Comparison of ENCODE assay signal across 19 mouse cellular contexts in the genomic region with DNA sequence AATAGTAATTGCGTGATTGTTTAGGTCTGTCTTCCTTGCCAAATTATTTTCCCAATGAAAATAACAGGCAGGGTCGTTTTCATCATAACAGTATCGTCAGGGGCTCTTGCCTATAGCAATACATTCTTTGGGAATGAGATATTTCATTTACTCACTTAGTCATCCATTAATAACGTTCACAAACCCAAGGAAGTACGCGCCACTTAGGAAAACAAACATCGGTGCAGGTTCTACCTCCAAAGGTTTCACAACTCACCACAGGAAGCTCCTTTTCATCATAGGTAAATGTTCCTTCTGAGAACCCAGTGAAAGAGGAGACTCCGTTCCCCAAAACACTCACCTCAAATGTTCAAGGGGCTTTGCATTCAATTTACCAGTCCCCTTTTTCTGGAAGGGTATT.
"Had no signal": no experiment of that assay in that cellular context is flagged by ENCODE, and none has a peak within 500 bp of the region (broad histone marks: within the 10 kb centered on the region; RNA-seq: fewer than 3 reads in every experiment).

No protein-coding gene starts in this region.

- H3K27me3 ChIP-seq: limb, embryonic 13.5 days; liver, embryonic 12.5 days; liver, embryonic 15.5 days; neural tube, embryonic 12.5 days; stomach, embryonic 15.5 days had no signal

- H3K36me3 ChIP-seq: limb, embryonic 10.5 days; limb, embryonic 13.5 days; liver, embryonic 12.5 days; liver, embryonic 15.5 days; neural tube, embryonic 12.5 days; stomach, embryonic 15.5 days had no signal

- H3K4me3 ChIP-seq: limb, embryonic 10.5 days; limb, embryonic 13.5 days; liver, embryonic 12.5 days; liver, embryonic 15.5 days; neural tube, embryonic 12.5 days; stomach, embryonic 15.5 days had no signal

- H3K9ac ChIP-seq: limb, embryonic 13.5 days; liver, embryonic 12.5 days; liver, embryonic 15.5 days; neural tube, embryonic 12.5 days; stomach, embryonic 15.5 days had no signal

- DNase-seq: kidney, postnatal 25 days; layer of hippocampus, adult 9-11 months; liver; midbrain, embryonic 14.5 days; retina, postnatal 1 day; right cerebral cortex, postnatal 25 days; spleen, adult 18-20 months; thymus, adult 18-20 months; thymus, postnatal 36 days had no signal

- H3K4me2 ChIP-seq: limb, embryonic 13.5 days; liver, embryonic 12.5 days; liver, embryonic 15.5 days; midbrain, embryonic 11.5 days; neural tube, embryonic 12.5 days; stomach, embryonic 15.5 days had no signal

- H3K4me1 ChIP-seq: limb, embryonic 10.5 days; limb, embryonic 13.5 days; liver, embryonic 12.5 days; liver, embryonic 15.5 days; neural tube, embryonic 12.5 days had no signal

- ATAC-seq: intestine, postnatal 0 days; liver, embryonic 12.5 days had no signal

- H3K27ac ChIP-seq: kidney, postnatal 0 days; layer of hippocampus, adult 2 months; limb, embryonic 10.5 days; limb, embryonic 13.5 days; liver, embryonic 12.5 days; liver, embryonic 15.5 days; neural tube, embryonic 12.5 days; stomach, embryonic 15.5 days had no signal

- H3K9me3 ChIP-seq: limb, embryonic 10.5 days; limb, embryonic 13.5 days; liver, embryonic 12.5 days; liver, embryonic 15.5 days; neural tube, embryonic 12.5 days; stomach, embryonic 15.5 days had no signal
